Mouse (Mus musculus) thymus, postnatal 4 days (tissue): ENCODE results near the gene Uba52.

Source experiments
- DNase-seq: peaks from one replicate; pipeline ENCODE4 v3.0.0; 2021

Gene Uba52

GRCm38 (mm10) chr8:70502540-70502939, 8.1 kb downstream of the Uba52 start:
- DNase-seq, result no peak

DNA sequence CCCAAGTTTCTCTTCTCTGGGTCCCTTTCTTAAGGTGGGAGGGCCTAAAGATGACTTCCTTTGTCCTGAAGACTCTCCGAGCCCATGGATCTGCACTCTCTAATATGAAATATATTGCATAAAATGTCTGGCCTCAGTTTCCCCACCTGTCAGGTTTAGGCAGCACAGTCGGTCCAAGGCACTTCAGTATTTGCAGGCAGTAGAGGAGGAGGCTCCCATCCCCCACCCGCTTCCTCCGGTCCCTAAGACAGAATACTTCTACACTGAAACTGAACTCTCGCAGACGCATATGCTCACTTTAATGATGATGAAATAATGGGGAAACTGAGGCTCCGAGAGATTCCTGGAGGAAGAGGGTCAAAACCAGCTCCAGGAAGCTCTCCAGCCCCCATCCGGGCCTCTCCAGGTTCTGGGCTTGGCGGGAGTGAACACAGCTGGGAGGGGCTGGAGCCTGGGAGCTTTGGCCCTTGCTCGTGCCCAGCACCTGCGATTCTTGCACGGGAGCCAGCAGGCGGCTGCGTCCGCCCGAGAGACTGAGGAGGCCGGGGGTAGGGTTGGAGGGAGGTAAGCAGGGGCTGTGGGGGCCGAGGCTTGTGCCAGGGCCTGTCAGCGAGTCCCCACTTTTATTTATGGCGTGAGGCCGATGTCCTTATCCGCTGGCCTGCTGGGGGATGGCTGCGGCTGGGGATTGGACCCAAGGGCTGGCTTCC, 8.6 kb downstream of the Uba52 start:
- DNase-seq, result no peak

- DNase-seq, result peak; percentile 68
Observed at GRCm38 (mm10) chr8:70500386-70501301, 10.0 kb downstream of the Uba52 start.

DNA sequence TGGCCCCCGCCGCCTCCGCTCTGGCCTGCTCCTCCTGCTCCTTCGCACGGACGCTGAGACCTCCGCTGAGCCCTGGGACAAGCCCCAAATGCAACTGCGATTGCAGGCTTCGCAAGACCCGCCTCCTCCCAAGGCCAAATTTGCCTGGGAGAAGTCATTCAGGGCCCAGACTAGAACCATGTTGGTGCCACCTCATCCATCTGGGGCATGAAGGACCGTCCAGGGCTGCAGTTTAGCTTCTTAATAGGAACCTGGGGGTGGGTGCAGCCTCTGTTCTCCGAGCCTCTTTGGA, 14.9 kb downstream of the Uba52 start:
- DNase-seq, result no peak

GRCm38 (mm10) chr8:70495001-70495770, 15.4 kb downstream of the Uba52 start:
- no peak for DNase-seq

GRCm38 (mm10) chr8:70494416-70494945, 16.1 kb downstream of the Uba52 start:
- DNase-seq, result peak; percentile 41

DNA sequence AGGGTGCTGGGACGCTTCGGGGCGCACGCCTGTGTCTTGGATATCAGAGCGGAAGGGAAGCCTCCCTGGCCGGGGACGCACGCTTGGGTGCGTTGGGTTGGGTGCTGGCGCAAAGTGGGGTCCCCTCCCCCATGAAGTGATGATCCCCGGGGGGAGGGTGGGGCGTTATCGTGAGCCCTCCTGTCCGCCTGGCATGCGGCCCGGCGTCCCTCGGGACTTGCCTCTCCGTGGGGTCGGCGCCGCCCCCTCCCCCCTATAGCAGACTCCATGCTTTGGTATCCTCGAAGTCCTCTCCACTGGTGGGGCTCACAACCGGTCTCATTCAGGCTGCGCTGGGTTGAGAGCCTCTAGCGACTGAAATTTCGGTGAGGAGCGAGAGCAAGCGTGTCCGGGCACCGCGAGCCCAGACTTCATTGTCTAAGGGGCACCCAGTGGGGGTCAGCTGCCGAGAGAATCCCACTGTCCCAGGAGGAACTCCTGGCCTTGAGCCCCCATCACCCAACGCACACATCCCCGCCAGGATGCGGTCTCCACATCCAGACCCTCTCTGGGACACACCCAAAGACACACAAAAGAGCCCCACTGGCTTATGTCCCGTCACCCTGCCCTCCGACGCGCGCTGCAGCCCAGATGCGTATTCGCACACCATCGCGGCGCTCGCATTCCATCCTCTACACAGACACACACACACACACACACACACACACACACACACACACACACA, 16.7 kb downstream of the Uba52 start:
- DNase-seq, result no peak

DNA sequence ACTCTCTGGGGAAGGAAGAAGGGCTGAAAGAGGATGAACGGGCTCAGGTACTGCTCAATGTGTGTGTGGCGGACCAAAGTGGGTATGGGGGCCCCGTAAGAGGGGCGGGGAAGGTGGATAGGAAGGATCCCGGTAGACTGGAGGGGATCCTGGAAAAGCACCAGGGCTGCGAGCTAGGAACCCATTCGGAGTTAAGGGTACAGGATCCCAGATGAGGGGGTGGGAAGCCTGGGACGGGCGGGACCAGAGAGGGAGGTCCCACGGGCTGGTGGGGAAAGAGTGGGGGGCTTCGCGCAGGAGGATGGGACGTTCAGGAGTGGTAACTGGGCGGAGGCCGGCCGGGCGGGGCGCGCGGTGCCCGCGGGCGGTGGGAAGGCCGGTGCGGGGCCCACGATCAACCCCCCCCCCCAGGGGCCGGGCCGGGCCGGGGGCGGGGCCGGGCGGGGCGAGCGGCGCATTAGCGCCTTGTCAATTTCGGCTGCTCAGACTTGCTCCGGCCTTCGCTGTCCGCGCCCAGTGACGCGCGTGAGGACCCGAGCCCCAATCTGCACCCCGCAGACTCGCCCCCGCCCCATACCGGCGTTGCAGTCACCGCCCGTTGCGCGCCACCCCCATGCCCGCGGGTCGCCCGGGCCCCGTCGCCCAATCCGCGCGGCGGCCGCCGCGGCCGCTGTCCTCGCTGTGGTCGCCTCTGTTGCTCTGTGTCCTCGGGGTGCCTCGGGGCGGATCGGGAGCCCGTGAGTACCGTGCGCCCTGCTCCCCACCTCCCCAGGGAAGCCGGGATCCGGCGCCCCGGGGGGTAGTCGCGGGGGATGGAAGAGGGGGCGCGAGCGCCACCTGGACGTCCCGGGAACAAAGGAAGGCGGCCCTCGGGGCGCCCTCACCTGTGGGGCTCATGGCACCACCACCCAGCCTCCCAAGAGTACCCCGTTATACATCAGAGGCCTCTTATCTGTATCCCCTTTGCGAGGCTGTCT, 17.6 kb downstream of the Uba52 start, which contains the start of gene Crlf1:
Gene Crlf1 (plus strand): TSS at position 495 of the 977 bp plus-strand sequence.
- DNase-seq, result no peak

GRCm38 (mm10) chr8:70490880-70491495, 19.6 kb downstream of the Uba52 start:
- DNase-seq, result no peak

- DNase-seq, result no peak
Observed at GRCm38 (mm10) chr8:70490061-70490879, 20.3 kb downstream of the Uba52 start.

GRCm38 (mm10) chr8:70489576-70489975, 21.0 kb downstream of the Uba52 start:
- no peak for DNase-seq

DNA sequence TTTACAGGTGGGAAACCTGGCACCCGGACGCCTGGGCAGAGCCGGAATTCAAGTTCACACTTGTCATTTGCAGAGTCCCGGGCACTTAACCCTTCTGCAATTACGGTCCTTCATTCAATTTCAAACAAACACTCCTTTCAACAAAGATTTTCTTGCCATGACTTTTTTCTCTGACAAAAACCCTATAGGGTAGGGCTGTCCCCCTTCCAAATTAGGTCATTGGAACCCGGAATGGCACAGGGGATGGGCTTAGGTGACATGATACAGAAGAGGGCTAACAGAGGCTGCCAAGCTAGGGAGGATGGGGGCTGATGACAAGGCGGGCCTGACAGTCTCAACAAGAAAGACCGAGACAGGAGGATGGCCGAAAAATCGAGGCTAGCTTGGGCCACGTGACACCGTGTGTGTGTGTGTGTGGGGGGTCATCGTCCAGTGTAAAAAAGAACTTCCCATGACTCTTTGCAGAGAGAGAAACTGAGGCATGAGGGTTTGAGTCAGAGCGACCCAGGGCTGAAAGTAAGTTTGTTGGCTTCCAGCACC, 21.6 kb downstream of the Uba52 start:
- DNase-seq, result no peak

- DNase-seq, result peak; percentile 44
Observed at GRCm38 (mm10) chr8:70487993-70488796, 22.4 kb downstream of the Uba52 start.

- DNase-seq, result no peak
Observed at GRCm38 (mm10) chr8:70486941-70487520, 23.6 kb downstream of the Uba52 start, which contains the start of gene Tmem59l. Gene Tmem59l, minus strand, starts transcription at chr8:70487358.

- no peak for DNase-seq
Observed at GRCm38 (mm10) chr8:70486191-70486681, 24.4 kb downstream of the Uba52 start.

- no peak for DNase-seq
Observed at GRCm38 (mm10) chr8:70482943-70483342, 27.7 kb downstream of the Uba52 start.

DNA sequence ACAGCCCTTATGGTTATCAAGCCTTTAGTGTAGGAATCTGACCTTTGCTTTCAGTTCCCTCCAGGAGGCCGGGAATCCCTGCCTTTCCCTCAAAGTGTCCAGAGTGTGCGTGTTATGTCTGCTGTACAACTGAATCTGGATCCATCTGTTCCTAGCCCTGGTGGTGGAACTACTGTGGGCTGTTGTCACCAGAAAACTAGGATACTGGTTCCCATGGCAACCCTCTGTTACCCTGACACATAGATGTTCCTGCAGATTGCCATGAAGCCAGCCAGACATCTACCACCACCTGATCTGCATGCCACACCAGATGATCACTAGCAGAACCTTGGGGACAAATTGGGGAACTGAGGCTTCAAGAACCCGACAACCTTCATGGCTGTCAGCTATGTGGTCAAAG, 28.7 kb downstream of the Uba52 start:
- no peak for DNase-seq
